Mouse (Mus musculus) intestine, embryonic 14.5 days (tissue): ENCODE measurements around the gene Nlrc5. TPM values are rescaled to one million over a fixed set of nuclear protein-coding genes. Genes with fewer than 3 reads are reported as not detected.
"Not testable (repeated sequence)": the region's sequence is repeated elsewhere in the genome, so short reads cannot be mapped to it uniquely, and the experiment has no call there.

ENCODE experiments used
- ATAC-seq: fragments of 200-750 bp; cut with Nextera tagmentation; replicated peaks from 2 replicates; pipeline ENCODE4 v1.8.0; 2017; ENCODE audit warnings: low read depth, moderate number of reproducible peaks, moderate TSS enrichment, moderate library complexity; ENCODE audit not compliant: low FRiP score, low TSS enrichment
- DNase-seq: peaks from one replicate; pipeline ENCODE4 v3.0.0-alpha.2; 2018; ENCODE audit warnings: low spot score
- H3K27ac ChIP-seq: fragments of 300-500 bp; sonication (generic); 2 replicates; pipeline ENCODE4 v1.5.1; 2014; ENCODE audit warnings: low read depth, mild to moderate bottlenecking, control low read depth
- H3K27me3 ChIP-seq: fragments of 300-500 bp; sonication (generic); replicated peaks from 2 replicates; pipeline ENCODE4 v1.6.1; 2014; ENCODE audit warnings: low read length, control low read depth; ENCODE audit not compliant: control insufficient read depth, insufficient read depth
- H3K36me3 ChIP-seq: fragments of 300-500 bp; sonication (generic); 2 replicates; pipeline ENCODE4 v1.6.1; 2014; ENCODE audit warnings: low read length, control low read depth; ENCODE audit not compliant: control insufficient read depth, insufficient read depth
- H3K4me1 ChIP-seq: fragments of 300-500 bp; sonication (generic); replicated peaks from 2 replicates; pipeline ENCODE4 v1.6.1; 2014; ENCODE audit warnings: low read length, control low read depth, mixed read lengths; ENCODE audit not compliant: control insufficient read depth, insufficient read depth
- H3K4me2 ChIP-seq: fragments of 300-500 bp; sonication (generic); 2 replicates; pipeline ENCODE4 v1.6.1; 2014; ENCODE audit warnings: low read length
- H3K4me3 ChIP-seq: fragments of 300-500 bp; sonication (generic); 2 replicates; pipeline ENCODE4 v1.5.1; 2014; ENCODE audit warnings: low read depth, low read length, control low read depth, mixed read lengths
- H3K9ac ChIP-seq: fragments of 300-500 bp; sonication (generic); 2 replicates; pipeline ENCODE4 v1.6.1; 2014; ENCODE audit warnings: mild to moderate bottlenecking, low read length
- H3K9me3 ChIP-seq: fragments of 300-500 bp; sonication (generic); 2 replicates; pipeline ENCODE4 v1.6.1; 2016; ENCODE audit warnings: low read length, control low read depth; ENCODE audit not compliant: control insufficient read depth
- WGBS: fragments of 180-500 bp; shearing (Covaris S2); extraction: QIAGEN DNeasy Blood & Tissue Kit; methylation state at CpG from one replicate; pipeline ENCODE4 v1.1.7; 2014; 5-methylcytosine and 5-hydroxymethylcytosine counted together
- polyA plus RNA-seq: library from polyadenylated mRNA; unstranded; fragments of >200 nt; fragmentation: Nextera tagmentation; extraction: Ambion mirVana; gene quantifications from 2 replicates; pipeline ENCODE4 v1.2.1, GENCODE M21; 2014

Gene Nlrc5
- polyA plus RNA-seq, 1 experiment from 2014 or later, result 0.69 TPM

GRCm38 (mm10) chr8:94443153-94443552 is 9.0 kb downstream of the Nlrc5 start:
- DNase-seq, result no peak
- 90% methylated on average over 3 of the region's 3 CpGs for WGBS

GRCm38 (mm10) chr8:94444480-94444879 is 10.3 kb downstream of the Nlrc5 start:
- ATAC-seq (no peak), DNase-seq (no peak)
- no peak overlapping the region for H3K27ac ChIP-seq
- H3K4me3 ChIP-seq, result no peak overlapping the region
- H3K4me1 ChIP-seq, result no peaks in the 10 kb centered on the region
- no peaks in the 10 kb centered on the region for H3K27me3 ChIP-seq
- H3K36me3 ChIP-seq, result no peaks in the 10 kb centered on the region
- WGBS, result 60% methylated on average over 2 of the region's 2 CpGs
- no peak overlapping the region for H3K4me2 ChIP-seq
- no peaks in the 10 kb centered on the region for H3K9me3 ChIP-seq
- H3K9ac ChIP-seq, result no peak overlapping the region

More at GRCm38 (mm10) chr8:94443153-94443552, 9.0 kb downstream of the Nlrc5 start:
- Histone ChIP-seq H3K27ac (no peak overlapping the region), H3K36me3 (no peaks in the 10 kb centered on the region), H3K27me3 (no peaks in the 10 kb centered on the region), H3K4me2 (no peak overlapping the region), H3K4me3 (no peak overlapping the region), H3K4me1 (no peaks in the 10 kb centered on the region), H3K9me3 (no peaks in the 10 kb centered on the region), H3K9ac (no peak overlapping the region)
- ATAC-seq, result no peak

- no peaks in the 10 kb centered on the region for H3K9me3 ChIP-seq
- no peaks in the 10 kb centered on the region for H3K4me1 ChIP-seq
- H3K36me3 ChIP-seq, result no peaks in the 10 kb centered on the region
- no peak overlapping the region for H3K4me3 ChIP-seq
- no peak overlapping the region for H3K4me2 ChIP-seq
- no peak for ATAC-seq
- no peaks in the 10 kb centered on the region for H3K27me3 ChIP-seq
- no peak for DNase-seq
- no peak overlapping the region for H3K9ac ChIP-seq
- WGBS, result 89% methylated on average over 3 of the region's 3 CpGs
- H3K27ac ChIP-seq, result no peak overlapping the region
These were observed 13.0 kb downstream of the Nlrc5 start for GRCm38 (mm10) chr8:94447142-94447541.

- WGBS, result 85% methylated on average over 7 of the region's 7 CpGs
- Histone ChIP-seq H3K4me2 (no peak overlapping the region), H3K27me3 (no peaks in the 10 kb centered on the region), H3K9ac (no peak overlapping the region), H3K27ac (no peak overlapping the region), H3K36me3 (no peaks in the 10 kb centered on the region), H3K4me1 (no peaks in the 10 kb centered on the region), H3K4me3 (no peak overlapping the region), H3K9me3 (no peaks in the 10 kb centered on the region)
- no peak for DNase-seq
- no peak for ATAC-seq
These were observed 13.6 kb downstream of the Nlrc5 start for GRCm38 (mm10) chr8:94447583-94448324.

GRCm38 (mm10) chr8:94452991-94453390 is 18.8 kb downstream of the Nlrc5 start:
- H3K27me3 ChIP-seq, H3K9ac ChIP-seq, H3K4me3 ChIP-seq, H3K27ac ChIP-seq, DNase-seq, H3K36me3 ChIP-seq, ATAC-seq, H3K4me2 ChIP-seq, H3K4me1 ChIP-seq, H3K9me3 ChIP-seq: not testable (repeated sequence)
- WGBS, result 88% methylated on average over 15 of the region's 15 CpGs

DNA sequence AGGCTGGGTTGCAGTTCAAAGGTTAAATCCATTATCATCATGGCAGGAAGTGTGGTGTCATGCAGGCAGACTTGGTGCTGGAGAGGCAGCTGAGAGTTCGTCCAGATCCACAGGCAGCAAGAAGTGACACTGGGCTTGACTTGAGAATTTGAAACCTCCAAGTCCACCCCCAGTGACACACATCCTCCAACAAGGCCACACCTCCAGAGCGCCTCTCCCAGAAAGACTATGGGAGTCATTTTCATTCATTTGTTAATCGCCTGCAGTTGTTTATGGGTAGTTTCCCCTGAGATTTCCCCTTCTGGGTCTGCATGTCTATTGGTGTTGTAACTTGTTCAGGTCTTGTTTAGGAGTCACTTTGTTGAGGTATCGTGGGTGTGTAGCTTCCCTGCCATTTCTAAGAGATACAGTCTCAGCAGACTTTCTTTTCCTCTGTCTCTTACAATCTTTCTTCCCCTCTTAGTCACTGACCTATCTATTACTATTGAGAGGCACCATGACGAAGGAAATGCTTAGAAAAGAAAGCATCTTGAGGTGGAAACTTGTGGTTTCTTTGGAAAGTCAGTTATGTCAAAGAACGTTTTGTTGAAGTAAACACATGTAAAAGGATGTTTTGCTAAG is 19.8 kb downstream of the Nlrc5 start:
- Histone ChIP-seq H3K36me3 (no peaks in the 10 kb centered on the region), H3K4me1 (no peaks in the 10 kb centered on the region), H3K9ac (no peak overlapping the region), H3K27ac (no peak overlapping the region), H3K9me3 (no peaks in the 10 kb centered on the region), H3K4me2 (no peak overlapping the region), H3K4me3 (no peak overlapping the region), H3K27me3 (no peaks in the 10 kb centered on the region)
- no peak for ATAC-seq
- 79% methylated on average over 6 of the region's 6 CpGs for WGBS
- DNase-seq, result no peak

- no peak overlapping the region for H3K9ac ChIP-seq
- H3K27me3 ChIP-seq, result no peaks in the 10 kb centered on the region
- no peaks in the 10 kb centered on the region for H3K4me1 ChIP-seq
- WGBS, result 85% methylated on average over 5 of the region's 5 CpGs
- H3K4me3 ChIP-seq, result no peak overlapping the region
- H3K9me3 ChIP-seq, result no peaks in the 10 kb centered on the region
- DNase-seq, result no peak
- H3K27ac ChIP-seq, result no peak overlapping the region
- no peaks in the 10 kb centered on the region for H3K36me3 ChIP-seq
- H3K4me2 ChIP-seq, result no peak overlapping the region
- ATAC-seq, result no peak
These were observed 20.7 kb downstream of the Nlrc5 start for GRCm38 (mm10) chr8:94454905-94455304.

DNA sequence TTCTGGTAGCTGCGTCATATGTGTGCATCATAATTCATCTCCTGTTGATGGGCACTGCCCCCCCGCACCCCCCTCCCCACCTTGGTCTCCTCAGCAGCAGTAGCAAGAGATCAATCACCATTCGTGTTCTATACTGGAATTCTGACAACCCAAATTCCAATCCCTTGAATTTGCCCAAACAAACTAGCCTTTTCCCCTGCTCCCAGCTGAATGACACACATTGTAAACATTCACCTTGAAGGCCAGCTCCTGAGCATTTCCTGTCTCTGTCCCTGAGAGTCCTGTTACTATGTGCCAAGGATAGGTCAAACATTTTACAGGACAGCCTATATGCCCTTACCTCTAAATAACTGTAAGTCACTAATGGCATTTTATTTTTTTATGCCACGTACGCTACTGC is 21.9 kb downstream of the Nlrc5 start:
- no peaks in the 10 kb centered on the region for H3K9me3 ChIP-seq
- no peaks in the 10 kb centered on the region for H3K36me3 ChIP-seq
- no peak overlapping the region for H3K4me3 ChIP-seq
- H3K4me1 ChIP-seq, result no peaks in the 10 kb centered on the region
- H3K27me3 ChIP-seq, result no peaks in the 10 kb centered on the region
- no peak for DNase-seq
- no peak overlapping the region for H3K9ac ChIP-seq
- H3K27ac ChIP-seq, result no peak overlapping the region
- ATAC-seq, result no peak
- WGBS, result 69% methylated on average over 5 of the region's 5 CpGs
- H3K4me2 ChIP-seq, result no peak overlapping the region

GRCm38 (mm10) chr8:94458567-94458966 is 24.4 kb downstream of the Nlrc5 start:
- no peaks in the 10 kb centered on the region for H3K9me3 ChIP-seq
- H3K4me2 ChIP-seq, result no peak overlapping the region
- H3K4me3 ChIP-seq, result no peak overlapping the region
- WGBS, result 78% methylated on average over 2 of the region's 2 CpGs
- no peaks in the 10 kb centered on the region for H3K27me3 ChIP-seq
- ATAC-seq (no peak), DNase-seq (no peak)
- no peak overlapping the region for H3K9ac ChIP-seq
- no peak overlapping the region for H3K27ac ChIP-seq
- H3K36me3 ChIP-seq, result no peaks in the 10 kb centered on the region
- H3K4me1 ChIP-seq, result no peaks in the 10 kb centered on the region
